Mouse (Mus musculus) heart, embryonic 10.5 days (tissue): ENCODE data around the gene Fbxl14. TPM values are rescaled to one million over a fixed set of nuclear protein-coding genes. Genes with fewer than 3 reads are reported as not detected.

Experiments used
- DNase-seq: peaks from one replicate; pipeline ENCODE4 v3.0.0-alpha.2; 2017; ENCODE audit warnings: low spot score
- H3K27ac ChIP-seq: fragments of 300-500 bp; sonication (generic); 2 replicates; pipeline ENCODE4 v1.5.1; 2016; ENCODE audit warnings: mild to moderate bottlenecking
- H3K27me3 ChIP-seq: fragments of 300-500 bp; sonication (generic); 2 replicates; pipeline ENCODE4 v1.6.1; 2016; ENCODE audit warnings: mild to moderate bottlenecking; ENCODE audit not compliant: poor library complexity, insufficient read depth, severe bottlenecking
- H3K36me3 ChIP-seq: fragments of 300-500 bp; sonication (generic); 2 replicates; pipeline ENCODE4 v1.6.1; 2016; ENCODE audit warnings: mild to moderate bottlenecking, moderate library complexity
- H3K4me1 ChIP-seq: fragments of 300-500 bp; sonication (generic); 2 replicates; pipeline ENCODE4 v1.6.1; 2016; ENCODE audit warnings: mild to moderate bottlenecking
- H3K4me3 ChIP-seq: fragments of 300-500 bp; sonication (generic); 2 replicates; pipeline ENCODE4 v1.5.1; 2016; ENCODE audit warnings: mild to moderate bottlenecking, moderate library complexity
- H3K9me3 ChIP-seq: fragments of 300-500 bp; sonication (generic); 2 replicates; pipeline ENCODE4 v1.6.1; 2016; ENCODE audit warnings: mild to moderate bottlenecking, moderate library complexity
- WGBS: fragments of 180-500 bp; shearing (Covaris S2); methylation state at CpG from one replicate; pipeline ENCODE4 v1.1.7; 2016; 5-methylcytosine and 5-hydroxymethylcytosine counted together
- polyA plus RNA-seq: library from polyadenylated mRNA; unstranded; fragments of >200 nt; fragmentation: Nextera tagmentation; extraction: Ambion mirVana; gene quantifications from 2 replicates; pipeline ENCODE4 v1.2.1, GENCODE M21; 2016

Gene Fbxl14
- polyA plus RNA-seq, 1 experiment from 2014 or later = 3.9 TPM

GRCm38 (mm10) chr6:119450965-119451943 is 28.2 kb upstream of the Fbxl14 start:
- Histone ChIP-seq H3K9me3 (no peaks in the 10 kb centered on the region), H3K4me3 (peak overlapping the region; percentile 54), H3K4me1 (peaks cover 52% of the 10 kb centered on the region), H3K27me3 (peaks cover 24% of the 10 kb centered on the region; the same call in 1 of the 2 replicates), H3K36me3 (no peaks in the 10 kb centered on the region), H3K27ac (peak overlapping the region; percentile 86)
- 38% methylated on average over 14 of the region's 14 CpGs for WGBS
- DNase-seq = no peak

- DNase-seq = peak; percentile 89
- Histone ChIP-seq H3K4me1 (peaks cover 51% of the 10 kb centered on the region), H3K9me3 (no peaks in the 10 kb centered on the region), H3K36me3 (no peaks in the 10 kb centered on the region), H3K4me3 (peak overlapping the region; percentile 54), H3K27me3 (peaks cover 18% of the 10 kb centered on the region; the same call in 1 of the 2 replicates), H3K27ac (peak overlapping the region; percentile 86)
- under 1% methylated on average over 15 of the region's 15 CpGs for WGBS
Measured at GRCm38 (mm10) chr6:119451981-119452499, 27.4 kb upstream of the Fbxl14 start.

GRCm38 (mm10) chr6:119458166-119458565 is 21.3 kb upstream of the Fbxl14 start:
- WGBS = 66% methylated on average over 8 of the region's 8 CpGs

GRCm38 (mm10) chr6:119459041-119459440 is 20.4 kb upstream of the Fbxl14 start:
- H3K27me3 ChIP-seq = no peaks in the 10 kb centered on the region
- WGBS = 71% methylated on average over 4 of the region's 4 CpGs
- DNase-seq = no peak
- H3K4me3 ChIP-seq = no peak overlapping the region
- no peak overlapping the region for H3K27ac ChIP-seq
- H3K9me3 ChIP-seq = no peaks in the 10 kb centered on the region; the same call in 1 of the 2 replicates
- no peaks in the 10 kb centered on the region for H3K36me3 ChIP-seq
- H3K4me1 ChIP-seq = peaks cover 12% of the 10 kb centered on the region

More at GRCm38 (mm10) chr6:119458166-119458565, 21.3 kb upstream of the Fbxl14 start:
- Histone ChIP-seq H3K9me3 (no peaks in the 10 kb centered on the region; the same call in 1 of the 2 replicates), H3K4me1 (peaks cover 12% of the 10 kb centered on the region), H3K27ac (no peak overlapping the region), H3K4me3 (no peak overlapping the region), H3K36me3 (no peaks in the 10 kb centered on the region), H3K27me3 (no peaks in the 10 kb centered on the region)
- DNase-seq = no peak

GRCm38 (mm10) chr6:119460391-119460790 is 19.1 kb upstream of the Fbxl14 start:
- 79% methylated on average over 5 of the region's 5 CpGs for WGBS
- Histone ChIP-seq H3K9me3 (no peaks in the 10 kb centered on the region; the same call in 1 of the 2 replicates), H3K4me1 (peaks cover 4% of the 10 kb centered on the region; the same call in 1 of the 2 replicates), H3K27me3 (no peaks in the 10 kb centered on the region), H3K4me3 (no peak overlapping the region), H3K36me3 (no peaks in the 10 kb centered on the region), H3K27ac (no peak overlapping the region)
- DNase-seq = no peak

GRCm38 (mm10) chr6:119466161-119466560 is 13.3 kb upstream of the Fbxl14 start:
- DNase-seq = no peak
- Histone ChIP-seq H3K27ac (no peak overlapping the region), H3K27me3 (no peaks in the 10 kb centered on the region), H3K4me3 (no peak overlapping the region), H3K36me3 (no peaks in the 10 kb centered on the region), H3K9me3 (no peaks in the 10 kb centered on the region; the same call in 1 of the 2 replicates), H3K4me1 (peaks cover 9% of the 10 kb centered on the region)
- 87% methylated on average over 1 of the region's 1 CpGs for WGBS

GRCm38 (mm10) chr6:119466921-119467784 is 12.3 kb upstream of the Fbxl14 start:
- 42% methylated on average over 10 of the region's 10 CpGs for WGBS
- Histone ChIP-seq H3K9me3 (no peaks in the 10 kb centered on the region; the same call in 1 of the 2 replicates), H3K4me3 (no peak overlapping the region), H3K27ac (peak overlapping the region; percentile 85), H3K4me1 (peaks cover 9% of the 10 kb centered on the region), H3K36me3 (no peaks in the 10 kb centered on the region), H3K27me3 (no peaks in the 10 kb centered on the region)
- DNase-seq = no peak

GRCm38 (mm10) chr6:119467785-119468059 is 11.7 kb upstream of the Fbxl14 start:
- no peaks in the 10 kb centered on the region; the same call in 1 of the 2 replicates for H3K9me3 ChIP-seq
- H3K4me3 ChIP-seq = no peak overlapping the region
- DNase-seq = no peak
- H3K36me3 ChIP-seq = no peaks in the 10 kb centered on the region
- WGBS = 89% methylated on average over 2 of the region's 2 CpGs
- peaks cover 9% of the 10 kb centered on the region for H3K4me1 ChIP-seq
- peak overlapping the region; percentile 85 for H3K27ac ChIP-seq
- no peaks in the 10 kb centered on the region for H3K27me3 ChIP-seq

GRCm38 (mm10) chr6:119470777-119471176 is 8.7 kb upstream of the Fbxl14 start:
- DNase-seq = no peak
- 82% methylated on average over 3 of the region's 3 CpGs for WGBS
- no peaks in the 10 kb centered on the region for H3K36me3 ChIP-seq

GRCm38 (mm10) chr6:119472135-119472534 is 7.3 kb upstream of the Fbxl14 start:
- Histone ChIP-seq H3K9me3 (no peaks in the 10 kb centered on the region), H3K36me3 (no peaks in the 10 kb centered on the region), H3K4me1 (peaks cover 17% of the 10 kb centered on the region), H3K4me3 (no peak overlapping the region), H3K27ac (no peak overlapping the region), H3K27me3 (no peaks in the 10 kb centered on the region)
- WGBS = 32% methylated on average over 5 of the region's 5 CpGs
- no peak for DNase-seq

More at GRCm38 (mm10) chr6:119470777-119471176, 8.7 kb upstream of the Fbxl14 start:
- H3K4me3 ChIP-seq = no peak overlapping the region
- H3K4me1 ChIP-seq = peaks cover 15% of the 10 kb centered on the region
- H3K27me3 ChIP-seq = no peaks in the 10 kb centered on the region
- no peaks in the 10 kb centered on the region for H3K9me3 ChIP-seq
- no peak overlapping the region for H3K27ac ChIP-seq

GRCm38 (mm10) chr6:119472705-119473104 is 6.8 kb upstream of the Fbxl14 start:
- Histone ChIP-seq H3K9me3 (no peaks in the 10 kb centered on the region), H3K4me1 (peaks cover 17% of the 10 kb centered on the region), H3K27me3 (no peaks in the 10 kb centered on the region), H3K36me3 (no peaks in the 10 kb centered on the region), H3K27ac (no peak overlapping the region), H3K4me3 (no peak overlapping the region)
- 78% methylated on average over 3 of the region's 3 CpGs for WGBS
- DNase-seq = no peak

- H3K9me3 ChIP-seq = no peaks in the 10 kb centered on the region
- H3K4me1 ChIP-seq = peaks cover 24% of the 10 kb centered on the region
- no peak overlapping the region for H3K4me3 ChIP-seq
- no peaks in the 10 kb centered on the region for H3K27me3 ChIP-seq
- DNase-seq = no peak
- H3K27ac ChIP-seq = no peak overlapping the region
- H3K36me3 ChIP-seq = no peaks in the 10 kb centered on the region
- 56% methylated on average over 7 of the region's 7 CpGs for WGBS
Measured at GRCm38 (mm10) chr6:119473446-119473845, 6.0 kb upstream of the Fbxl14 start.
